Mouse (Mus musculus): ENCODE measurements at regions not wholly inside any gene's neighbourhood (a gene's known extent, or its start where the extent isn't known, plus 50 kb on each side); places are given as distances from the start of the nearest gene placed in this dataset.

GRCm38 (mm10) chr9:111841151-111841550, 151.0 kb upstream of the Stac start:
- TF ChIP-seq POLR2A (IDR thresholded peaks at IDR 0.05; ENCODE audit: control insufficient read depth in 1 of 2, insufficient read depth in 1 of 2, low read depth in 1 of 2, low read length in 2 of 2, poor library complexity in 1 of 2), result no peak
- TF ChIP-seq ZKSCAN1 (IDR thresholded peaks at IDR 0.05; ENCODE audit: low read depth, low read length), result no peak
- no peak for TF ChIP-seq TAL1 (IDR thresholded peaks at IDR 0.05; ENCODE audit: low read length)
- TF ChIP-seq ZC3H11A (IDR thresholded peaks at IDR 0.05; ENCODE audit: low read depth, low read length), result no peak
- no peak for TF ChIP-seq MEF2A (IDR thresholded peaks at IDR 0.05; ENCODE audit: extremely low read depth, insufficient replicate concordance, low read depth, low read length, poor library complexity, severe bottlenecking)
- no peak for TF ChIP-seq BHLHE40 (IDR thresholded peaks at IDR 0.05; ENCODE audit: borderline replicate concordance, low read depth, low read length)
- TF ChIP-seq MAZ (IDR thresholded peaks at IDR 0.05; ENCODE audit: low read depth, low read length), result no peak
- no peak for TF ChIP-seq CTCF (IDR thresholded peaks at IDR 0.05 in 2 of 3, conservative IDR thresholded peaks at IDR 0.05 in 1 of 3; ENCODE audit: control insufficient read depth in 1 of 3, insufficient read depth in 1 of 3, low read depth in 2 of 3, low read length in 3 of 3, poor library complexity in 1 of 3, severe bottlenecking in 1 of 3)
- TF ChIP-seq MYC (IDR thresholded peaks at IDR 0.05; ENCODE audit: low read depth, low read length), result no peak
- TF ChIP-seq HCFC1 (IDR thresholded peaks at IDR 0.05; ENCODE audit: low read depth, low read length), result no peak
- no peak for TF ChIP-seq ZMIZ1 (IDR thresholded peaks at IDR 0.05; ENCODE audit: low read depth, low read length)
- no peak for TF ChIP-seq ETS1 (IDR thresholded peaks at IDR 0.05; ENCODE audit: low read depth, low read length)
- no peak for TF ChIP-seq MYB (IDR thresholded peaks at IDR 0.05; ENCODE audit: low read depth, low read length)

Data from MEL (cell line).